Mouse (Mus musculus) small intestine, adult 2 months (tissue): ENCODE data around the gene R3hdm2.

ENCODE experiments used
- CTCF ChIP-seq: fragments of 200-500 bp; IDR thresholded peaks from 2 replicates; pipeline ENCODE4 v1.5.1; 2012; ENCODE audit warnings: low read depth, mild to moderate bottlenecking, control low read depth, inconsistent platforms, low read length, moderate library complexity, mixed read lengths; ENCODE audit not compliant: insufficient replicate concordance, insufficient read length; ENCODE audit errors: extremely low read depth
- POLR2A ChIP-seq: fragments of 200-500 bp; IDR thresholded peaks from 2 replicates; pipeline ENCODE4 v1.6.1; 2012; ENCODE audit warnings: low read depth, mild to moderate bottlenecking, control low read depth, inconsistent platforms, low read length, moderate library complexity

GRCm38 (mm10) chr10:127521611-127522080 lies 141.5 kb downstream of the R3hdm2 start:
- no peak for TF ChIP-seq CTCF
- TF ChIP-seq POLR2A, result no peak
